Mouse (Mus musculus) ES-E14 (cell line): ENCODE measurements at regions not wholly inside any gene's neighbourhood (a gene's known extent, or its start where the extent isn't known, plus 50 kb on each side); places are given as distances from the start of the nearest gene placed in this dataset.

Experiments used
- HCFC1 ChIP-seq: IDR thresholded peaks from 2 replicates; pipeline ENCODE4 v1.6.1; 2012; ENCODE audit warnings: low read length, inconsistent platforms, borderline replicate concordance; ENCODE audit not compliant: insufficient read depth
- MAFK ChIP-seq: IDR thresholded peaks from 2 replicates; pipeline ENCODE4 v1.6.1; 2014; ENCODE audit warnings: mild to moderate bottlenecking, low read depth, low read length, inconsistent platforms; ENCODE audit not compliant: insufficient read depth
- ZC3H11A ChIP-seq: IDR thresholded peaks from 2 replicates; pipeline ENCODE4 v1.6.1; 2012; ENCODE audit warnings: low read depth, mild to moderate bottlenecking, inconsistent platforms, low read length, borderline replicate concordance

GRCm38 (mm10) chr1:47853911-47854310 lies 961.3 kb upstream of the Slc39a10 start:
- TF ChIP-seq HCFC1 (no peak), MAFK (no peak), ZC3H11A (no peak)
